Comparison of ENCODE assay signal across 12 mouse cellular contexts in genomic region chr10:128400338-128400737, GRCm38 (mm10). TPM values are rescaled to one million over a fixed set of nuclear protein-coding genes. Genes with fewer than 3 reads are reported as not detected.
DNase-seq lines count a peak whose midpoint lies in the region; ATAC-seq and TF ChIP-seq lines count a peak whose summit lies in the region.
"Had no signal": no experiment of that assay in that cellular context is flagged by ENCODE, and none has a peak within 500 bp of the region (broad histone marks: within the 10 kb centered on the region; RNA-seq: fewer than 3 reads in every experiment).

No protein-coding gene starts in this region.

- DNase-seq in embryo, embryonic 10 days (ENCODE audit: low spot score): peak; percentile 43
- DNase-seq in embryo, embryonic 11 days: no peak
- no peak for DNase-seq in liver, embryonic 13.5 days
- DNase-seq in cerebellum, postnatal 25 days: no peak
- DNase-seq in gastrocnemius, postnatal 36 days: no peak
- no peak for DNase-seq in ovary, postnatal 14 days (ENCODE audit: low spot score)
- DNase-seq: adrenal gland, adult 8-10 months; cerebellum, adult 11-12 months; right cerebral cortex, postnatal 25 days had no signal

- 20% methylated on average over 5 of the region's 5 CpGs for WGBS in kidney, embryonic 15.5 days
- 56% methylated on average over 5 of the region's 5 CpGs for WGBS in liver, embryonic 13.5 days (ENCODE audit: insufficient replicate concordance)

- H3K9me3 ChIP-seq in ES-Bruce4 (replicated peaks; ENCODE audit: control insufficient read depth, insufficient read depth, low read length, poor library complexity, severe bottlenecking): no peaks in the 10 kb centered on the region
- H3K9me3 ChIP-seq in kidney, embryonic 15.5 days (replicated peaks): no peaks in the 10 kb centered on the region
- no peaks in the 10 kb centered on the region for H3K9me3 ChIP-seq in liver, embryonic 13.5 days (replicated peaks)
- H3K9me3 ChIP-seq: heart, embryonic 15.5 days had no signal

- TF ChIP-seq POLR2A in ES-Bruce4 (IDR thresholded peaks at IDR 0.05; ENCODE audit: insufficient read depth, low read length): no peak

- H3K9ac ChIP-seq in ES-Bruce4 (ENCODE audit: low read depth, poor library complexity, severe bottlenecking): no peak overlapping the region
- no peak overlapping the region for H3K9ac ChIP-seq in kidney, embryonic 15.5 days
- H3K9ac ChIP-seq in liver, embryonic 13.5 days: 0 out of 2 replicates have a peak overlapping the region, but pooled peaks have one; percentile 22
- H3K9ac ChIP-seq: heart, embryonic 15.5 days had no signal

- no peaks in the 10 kb centered on the region for H3K36me3 ChIP-seq in ES-Bruce4 (ENCODE audit: control insufficient read depth, insufficient read depth, low read length, poor library complexity, severe bottlenecking)
- H3K36me3 ChIP-seq in kidney, embryonic 15.5 days: peaks cover 19% of the 10 kb centered on the region
- H3K36me3 ChIP-seq in liver, embryonic 13.5 days: 0 out of 2 replicates have a peak, but pooled peaks cover 18% of the 10 kb centered on the region
- H3K36me3 ChIP-seq: heart, embryonic 15.5 days had no signal

- intact Hi-C loops in gastrocnemius, postnatal 36 days (cut with DNase I): no loop called here

- peak overlapping the region; percentile 48 for H3K4me2 ChIP-seq in kidney, embryonic 15.5 days
- H3K4me2 ChIP-seq in liver, embryonic 13.5 days: peak overlapping the region; percentile 53
- H3K4me2 ChIP-seq: heart, embryonic 15.5 days had no signal

- peak; percentile 83 for ATAC-seq in kidney, embryonic 15.5 days (replicated peaks; ENCODE audit: low FRiP score)
- ATAC-seq in liver, embryonic 13.5 days (ENCODE audit: low read depth): peak; percentile 57

- TF ChIP-seq EP300 in ES-Bruce4 (IDR thresholded peaks at IDR 0.05; ENCODE audit: insufficient read depth, low read depth, low read length): no peak

- no peak overlapping the region for H3K27ac ChIP-seq in ES-Bruce4 (ENCODE audit: insufficient read depth, low read length)
- peak overlapping the region; percentile 66 for H3K27ac ChIP-seq in kidney, embryonic 15.5 days
- H3K27ac ChIP-seq in liver, embryonic 13.5 days: no peak overlapping the region
- H3K27ac ChIP-seq: heart, embryonic 15.5 days had no signal

- peak overlapping the region; percentile 11; the same call in 1 of the 2 replicates for H3K4me3 ChIP-seq in ES-Bruce4 (ENCODE audit: low read depth, low read length)
- peak overlapping the region; percentile 29 for H3K4me3 ChIP-seq in kidney, embryonic 15.5 days (replicated peaks)
- peak overlapping the region; percentile 31 for H3K4me3 ChIP-seq in liver, embryonic 13.5 days (replicated peaks)
- H3K4me3 ChIP-seq: heart, embryonic 15.5 days had no signal

- H3K27me3 ChIP-seq in ES-Bruce4 (ENCODE audit: control insufficient read depth, insufficient read depth, low read length, poor library complexity, severe bottlenecking): no peaks in the 10 kb centered on the region
- no peaks in the 10 kb centered on the region for H3K27me3 ChIP-seq in kidney, embryonic 15.5 days
- H3K27me3 ChIP-seq in liver, embryonic 13.5 days: no peaks in the 10 kb centered on the region
- H3K27me3 ChIP-seq: heart, embryonic 15.5 days had no signal

- no peak for TF ChIP-seq CTCF in ES-Bruce4 (IDR thresholded peaks at IDR 0.05; ENCODE audit: low read depth, low read length)

- H3K4me1 ChIP-seq in ES-Bruce4 (ENCODE audit: control insufficient read depth, insufficient read depth, low read length): no peaks in the 10 kb centered on the region
- peaks cover 29% of the 10 kb centered on the region for H3K4me1 ChIP-seq in kidney, embryonic 15.5 days
- H3K4me1 ChIP-seq in liver, embryonic 13.5 days (replicated peaks): peaks cover 22% of the 10 kb centered on the region

RNA-seq across cellular contexts. Expression of gene Slc39a5, which starts 0.7 kb away (rescaled TPM):
- 0.31 TPM in 1 of 2 replicates, not detected in the other for polyA plus RNA-seq in ES-Bruce4 (2011; ENCODE audit: insufficient read depth, insufficient read length, low read depth, missing spikeins)
- 41.5 and 47.1 TPM in 2 replicates for polyA plus RNA-seq in kidney, embryonic 15.5 days (2015; fragmentation: Nextera tagmentation; extraction: Ambion mirVana)
- polyA plus RNA-seq in liver, embryonic 13.5 days (2015; fragmentation: Nextera tagmentation; extraction: Ambion mirVana): 30.5 and 32.8 TPM in 2 replicates
- not detected for total RNA-seq in gastrocnemius, postnatal 36 days (2021)

RNA-seq across cellular contexts. Expression of gene Nabp2, which starts 11.0 kb away (rescaled TPM):
- polyA plus RNA-seq in ES-Bruce4 (2011; ENCODE audit: insufficient read depth, insufficient read length, low read depth, missing spikeins): 79.3 and 82.9 TPM in 2 replicates
- polyA plus RNA-seq in kidney, embryonic 15.5 days (2015; fragmentation: Nextera tagmentation; extraction: Ambion mirVana): 82.8 and 92.6 TPM in 2 replicates
- 57.3 and 64.4 TPM in 2 replicates for polyA plus RNA-seq in liver, embryonic 13.5 days (2015; fragmentation: Nextera tagmentation; extraction: Ambion mirVana)
- total RNA-seq in gastrocnemius, postnatal 36 days (2021): 10 to 100 TPM; 48.1 to 50.4 TPM

RNA-seq across cellular contexts. Expression of gene Rnf41, which starts 11.1 kb away (rescaled TPM):
- polyA plus RNA-seq in ES-Bruce4 (2011; ENCODE audit: insufficient read depth, insufficient read length, low read depth, missing spikeins): 33.3 and 37.4 TPM in 2 replicates
- polyA plus RNA-seq in kidney, embryonic 15.5 days (2015; fragmentation: Nextera tagmentation; extraction: Ambion mirVana): 45.1 and 45.9 TPM in 2 replicates
- 9.0 and 10.7 TPM in 2 replicates for polyA plus RNA-seq in liver, embryonic 13.5 days (2015; fragmentation: Nextera tagmentation; extraction: Ambion mirVana)
- total RNA-seq in gastrocnemius, postnatal 36 days (2021): 10 to 100 TPM; 10.4 to 10.5 TPM

RNA-seq across cellular contexts. Expression of gene Ankrd52, which starts 23.4 kb away (rescaled TPM):
- 28.8 and 29.0 TPM in 2 replicates for polyA plus RNA-seq in ES-Bruce4 (2011; ENCODE audit: insufficient read depth, insufficient read length, low read depth, missing spikeins)
- 13.6 and 14.5 TPM in 2 replicates for polyA plus RNA-seq in kidney, embryonic 15.5 days (2015; fragmentation: Nextera tagmentation; extraction: Ambion mirVana)
- polyA plus RNA-seq in liver, embryonic 13.5 days (2015; fragmentation: Nextera tagmentation; extraction: Ambion mirVana): 5.0 and 5.1 TPM in 2 replicates
- total RNA-seq in gastrocnemius, postnatal 36 days (2021): 10 to 100 TPM; 50.5 to 55.7 TPM

RNA-seq across cellular contexts. Expression of gene Coq10a, which starts 31.5 kb away (rescaled TPM):
- 18.7 and 20.2 TPM in 2 replicates for polyA plus RNA-seq in ES-Bruce4 (2011; ENCODE audit: insufficient read depth, insufficient read length, low read depth, missing spikeins)
- 13.7 TPM in 2 replicates for polyA plus RNA-seq in kidney, embryonic 15.5 days (2015; fragmentation: Nextera tagmentation; extraction: Ambion mirVana)
- 4.6 and 4.8 TPM in 2 replicates for polyA plus RNA-seq in liver, embryonic 13.5 days (2015; fragmentation: Nextera tagmentation; extraction: Ambion mirVana)
- 100 to 1,000 TPM; 433 to 434 TPM for total RNA-seq in gastrocnemius, postnatal 36 days (2021)

Comparison
In these comparisons a context has a peak if more than half of its experiments do, and no peak if none do; other contexts are left out.
1. RNA of gene Slc39a5, which starts 0.7 kb away (polyA plus RNA-seq): 41.5 to 47.1 TPM in kidney, embryonic 15.5 days and 30.5 to 32.8 TPM in liver, embryonic 13.5 days; 0.31 TPM in ES-Bruce4; every median in the first group is over 10 times any median in the second.
2. Peak in every context shown above with its lines, with median percentiles within 50 percentile points of each other: H3K4me3 ChIP-seq.